Mouse (Mus musculus) lung, adult 2 months (tissue): ENCODE results near the gene Raet1e.
"Not testable (repeated sequence)": the region's sequence is repeated elsewhere in the genome, so short reads cannot be mapped to it uniquely, and the experiment has no call there.

Experiments used
- CTCF ChIP-seq: fragments of 200-500 bp; IDR thresholded peaks from 2 replicates; pipeline ENCODE4 v1.5.1; 2011; ENCODE audit warnings: mild to moderate bottlenecking, low read length, control low read depth; ENCODE audit not compliant: insufficient read depth
- POLR2A ChIP-seq: fragments of 200-500 bp; IDR thresholded peaks from 2 replicates; pipeline ENCODE4 v1.6.1; 2011; ENCODE audit warnings: low read depth, mild to moderate bottlenecking, control low read depth, low read length, borderline replicate concordance; ENCODE audit errors: extremely low read depth

GRCm38 (mm10) chr10:22158310-22158999 lies at the start of gene Raet1e, which contains the start of gene H60b:
- not testable (repeated sequence) for TF ChIP-seq CTCF, POLR2A
